Mouse (Mus musculus) stomach, postnatal 0 days (tissue): ENCODE measurements around the gene Rptor.

ENCODE experiments used
- CTCF ChIP-seq: IDR thresholded peaks from 2 replicates; pipeline ENCODE4 v1.5.1; 2016; ENCODE audit warnings: antibody characterized with exemption, low read depth, mild to moderate bottlenecking, moderate library complexity
- EP300 ChIP-seq: optimal IDR thresholded peaks from 2 replicates; pipeline ENCODE3; 2016; ENCODE audit warnings: antibody characterized with exemption

- TF ChIP-seq CTCF (no peak), EP300 (no peak)
Measured at GRCm38 (mm10) chr11:119893667-119894236, 291.0 kb downstream of the Rptor start.
